Mouse (Mus musculus) adrenal gland, postnatal 4 days (tissue): ENCODE results near the gene Arhgef3. TPM values are rescaled to one million over a fixed set of nuclear protein-coding genes. Genes with fewer than 3 reads are reported as not detected.
"Not testable (repeated sequence)": the region's sequence is repeated elsewhere in the genome, so short reads cannot be mapped to it uniquely, and the experiment has no call there.

Experiments used
- DNase-seq, 2 experiments: peaks; one replicate each; pipeline ENCODE4 v3.0.0; 2021 to 2022; ENCODE audit warnings: low spot score in 2 of 2, mixed read lengths in 2 of 2
- total RNA-seq, 2 experiments: library from RNA; stranded (reverse); gene quantifications; 2 replicates each; pipeline ENCODE4 v1.2.3; 2021

Arhgef3 gene
- total RNA-seq, 2 experiments from 2014 or later = 55.8 to 56.3 TPM

DNA sequence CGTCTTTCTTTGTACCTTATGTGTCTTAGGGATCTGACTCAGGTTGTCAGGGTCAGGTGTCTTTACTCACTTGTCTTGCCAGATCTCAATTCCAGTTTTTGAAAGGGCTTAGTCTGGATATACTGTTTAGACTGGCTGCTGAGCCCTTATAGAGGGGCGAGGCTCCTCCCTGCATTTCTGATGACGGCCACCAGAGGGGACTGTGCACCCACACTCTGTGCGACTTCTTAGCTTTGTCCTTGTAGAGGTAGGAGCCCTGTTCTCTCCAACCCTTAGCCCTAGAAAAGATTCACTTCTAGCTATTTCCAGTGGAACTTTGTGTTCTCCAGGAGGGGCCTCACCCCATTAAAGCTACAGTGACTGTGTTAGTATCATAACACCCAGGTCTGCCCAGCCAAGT, 72.3 kb downstream of the Arhgef3 start:
- DNase-seq = peak; percentile 47 to 57

- DNase-seq = no peak
Observed at GRCm38 (mm10) chr14:27187885-27188284, 73.2 kb downstream of the Arhgef3 start.

- no peak for DNase-seq
Observed at GRCm38 (mm10) chr14:27192450-27192849, 77.8 kb downstream of the Arhgef3 start.

DNA sequence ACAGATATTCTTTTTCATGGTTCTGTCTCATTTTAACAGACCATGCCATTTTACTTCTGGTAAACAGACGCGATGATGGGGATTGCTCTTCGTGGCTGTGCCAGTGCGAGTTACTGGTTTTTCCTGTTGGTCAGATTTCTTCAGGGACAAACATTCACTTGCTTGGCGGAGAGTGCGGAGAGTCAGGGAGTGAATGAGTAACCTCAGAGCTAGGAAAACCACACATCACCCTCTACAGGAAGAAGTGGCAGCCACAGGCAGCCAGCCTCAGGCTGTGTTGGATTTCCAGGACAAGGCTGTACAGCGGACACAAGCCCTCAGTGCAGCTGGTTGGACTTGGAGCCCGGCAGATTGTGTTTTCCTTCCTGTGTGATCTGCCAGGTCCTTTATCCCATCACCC, 82.3 kb downstream of the Arhgef3 start:
- DNase-seq = no peak

DNA sequence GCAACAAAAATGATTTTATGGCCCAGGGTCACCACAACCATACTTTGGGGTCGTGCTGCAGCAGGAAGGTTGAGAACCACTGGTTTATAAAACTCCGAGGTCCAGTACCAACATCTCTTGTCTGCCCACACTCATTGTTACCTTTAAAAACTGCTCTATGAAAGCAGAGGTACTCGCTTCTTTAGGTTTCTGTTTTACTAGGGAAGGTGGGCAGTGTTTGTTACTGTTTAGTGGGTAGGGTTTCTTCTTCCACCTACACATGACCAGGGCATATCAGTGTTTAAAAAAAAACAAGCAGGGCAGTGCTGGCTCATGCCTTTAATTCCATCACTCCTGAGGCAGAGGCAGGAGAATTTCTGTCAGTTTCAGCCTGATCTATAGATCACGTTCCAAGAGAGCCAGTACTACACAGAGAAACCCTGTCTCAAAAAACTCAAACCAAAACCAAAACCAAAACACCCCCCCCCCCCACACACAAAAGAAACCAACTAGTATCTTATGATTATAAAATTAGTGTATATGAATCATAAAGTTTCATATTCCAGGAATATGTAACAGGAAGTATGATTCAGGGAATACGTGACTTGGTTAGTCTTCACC, 83.9 kb downstream of the Arhgef3 start:
- DNase-seq = no peak

GRCm38 (mm10) chr14:27199119-27199518, 84.4 kb downstream of the Arhgef3 start:
- no peak for DNase-seq

DNA sequence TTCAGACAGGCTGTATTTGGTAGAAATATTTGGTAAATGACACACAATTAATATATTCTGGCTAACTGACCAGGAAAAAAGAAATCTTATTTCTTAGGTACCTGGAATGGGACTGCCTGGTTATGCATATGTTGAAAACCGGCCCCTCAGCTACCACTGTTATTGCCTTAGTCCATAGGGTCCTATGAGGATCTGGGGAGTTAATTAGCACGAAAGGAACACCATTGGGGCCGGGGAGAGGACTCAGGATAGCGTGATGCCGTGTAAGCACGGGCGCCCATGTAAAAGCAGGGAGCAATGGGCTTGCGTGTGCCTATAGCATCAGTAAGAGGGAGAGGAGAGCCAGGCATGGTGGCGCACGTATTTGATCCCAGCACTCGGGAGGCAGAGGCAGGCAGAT, 85.2 kb downstream of the Arhgef3 start:
- DNase-seq = no peak

- no peak for DNase-seq
Observed at GRCm38 (mm10) chr14:27200743-27201576, 86.3 kb downstream of the Arhgef3 start.

DNA sequence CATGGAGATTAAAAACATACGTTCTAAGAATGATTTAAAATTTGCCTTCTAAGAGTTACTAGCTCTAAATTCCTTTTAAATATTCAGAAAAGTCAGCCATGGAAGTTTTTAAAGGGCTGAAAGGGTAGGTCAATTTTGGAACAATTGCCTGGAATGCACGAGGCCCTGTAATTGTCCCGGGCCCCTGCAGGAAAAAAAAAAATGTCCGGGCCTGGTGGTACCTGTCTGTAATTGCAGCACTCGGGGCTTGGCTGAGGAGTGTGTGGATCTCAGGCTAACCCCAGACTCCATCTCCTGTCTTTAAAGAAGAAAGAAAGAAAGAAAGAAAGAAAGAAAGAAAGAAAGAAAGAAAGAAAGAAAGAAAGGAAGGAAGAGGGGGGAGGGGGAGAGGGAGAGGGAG, 87.1 kb downstream of the Arhgef3 start:
- DNase-seq = no peak

GRCm38 (mm10) chr14:27204704-27205103, 90.0 kb downstream of the Arhgef3 start:
- no peak for DNase-seq

GRCm38 (mm10) chr14:27206443-27206842, 91.7 kb downstream of the Arhgef3 start:
- no peak for DNase-seq

- DNase-seq = no peak
Observed at GRCm38 (mm10) chr14:27209542-27209941, 94.8 kb downstream of the Arhgef3 start.

DNA sequence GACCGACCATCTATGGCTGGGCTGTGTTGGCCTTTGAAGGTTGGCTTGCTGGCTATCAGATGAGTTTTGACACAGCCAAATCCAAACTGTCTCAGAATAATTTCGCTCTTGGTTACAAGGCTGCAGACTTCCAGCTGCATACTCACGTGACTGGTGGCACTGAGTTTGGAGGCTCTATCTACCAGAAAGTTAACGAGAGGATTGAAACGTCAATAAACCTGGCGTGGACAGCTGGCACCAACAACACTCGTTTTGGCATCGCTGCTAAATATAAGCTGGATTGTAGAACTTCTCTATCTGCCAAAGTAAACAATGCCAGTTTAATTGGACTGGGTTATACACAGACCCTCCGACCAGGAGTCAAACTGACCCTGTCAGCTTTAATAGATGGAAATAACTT, 96.1 kb downstream of the Arhgef3 start:
- not testable (repeated sequence) for DNase-seq

- DNase-seq = no peak
Observed at GRCm38 (mm10) chr14:27211743-27212445, 97.2 kb downstream of the Arhgef3 start.

- no peak for DNase-seq
Observed at GRCm38 (mm10) chr14:27214232-27214631, 99.5 kb downstream of the Arhgef3 start.

GRCm38 (mm10) chr14:27219668-27220067, 105.0 kb downstream of the Arhgef3 start:
- DNase-seq = no peak

GRCm38 (mm10) chr14:27220297-27220696, 105.6 kb downstream of the Arhgef3 start:
- no peak for DNase-seq

DNA sequence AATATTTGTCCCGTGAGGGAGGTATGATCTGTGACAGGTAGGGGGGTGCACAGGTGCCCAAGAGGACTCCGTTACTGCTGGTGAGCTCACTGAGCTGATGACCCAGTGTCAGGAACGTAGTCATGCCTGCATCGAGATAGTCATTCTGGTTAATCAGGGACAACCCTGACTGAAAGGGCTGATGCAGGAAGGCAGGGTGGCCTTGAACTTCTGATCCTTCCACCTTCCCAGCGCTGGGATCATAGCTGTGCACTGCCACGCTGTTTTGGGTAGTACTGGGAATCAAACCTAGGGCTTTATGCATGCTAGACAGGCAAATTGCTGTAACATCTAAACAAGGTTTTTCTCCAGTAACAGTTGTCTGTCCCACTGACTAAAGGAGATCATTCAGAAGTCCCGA, 109.9 kb downstream of the Arhgef3 start:
- DNase-seq = no peak

GRCm38 (mm10) chr14:27226288-27226687, 111.6 kb downstream of the Arhgef3 start:
- DNase-seq = no peak

DNA sequence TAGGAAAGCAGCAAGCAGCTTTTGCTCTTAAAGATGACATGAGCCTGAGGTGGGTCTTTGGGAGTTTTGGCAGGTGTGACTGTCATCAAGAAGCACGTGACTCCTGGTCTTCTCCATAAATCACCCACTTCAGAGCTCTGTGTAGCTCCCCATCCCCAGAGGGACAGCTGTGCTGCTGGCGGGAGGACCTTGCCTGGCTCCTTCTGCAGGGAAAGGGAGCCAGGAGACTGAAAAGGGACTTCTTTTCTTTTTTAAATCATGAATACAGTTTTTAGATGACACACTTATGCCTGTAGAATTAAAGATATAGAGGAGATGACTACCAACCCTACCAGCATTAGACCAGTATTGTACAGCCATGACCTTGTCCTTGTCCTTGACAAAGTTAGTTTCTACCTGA, 113.6 kb downstream of the Arhgef3 start:
- DNase-seq = no peak

GRCm38 (mm10) chr14:27228941-27229371, 114.3 kb downstream of the Arhgef3 start:
- DNase-seq = no peak
